Mouse (Mus musculus) urinary bladder, adult 2 months (tissue): ENCODE results near the gene Fam149a. TPM values are rescaled to one million over a fixed set of nuclear protein-coding genes. Genes with fewer than 3 reads are reported as not detected.
"Not testable (repeated sequence)": the region's sequence is repeated elsewhere in the genome, so short reads cannot be mapped to it uniquely, and the experiment has no call there.

ENCODE experiments used
- DNase-seq: peaks from one replicate; pipeline ENCODE4 v3.0.0; 2022; ENCODE audit warnings: low spot score
- polyA plus RNA-seq: library from polyadenylated mRNA; depleted of rRNA; stranded (reverse); fragments of >200 nt; gene quantifications from 2 replicates; pipeline ENCODE4 v1.2.3, GENCODE M21; 2012; rRNA removed

Gene Fam149a
- polyA plus RNA-seq, 1 experiment: 16.5 TPM

GRCm38 (mm10) chr8:45332685-45333409, 49.2 kb downstream of the Fam149a start, which contains the start of gene Cyp4v3:
Cyp4v3 (minus strand) TSS chr8:45333216.
- DNase-seq: peak; percentile 54

GRCm38 (mm10) chr8:45330856-45331255, 51.2 kb downstream of the Fam149a start:
- DNase-seq: no peak

DNA sequence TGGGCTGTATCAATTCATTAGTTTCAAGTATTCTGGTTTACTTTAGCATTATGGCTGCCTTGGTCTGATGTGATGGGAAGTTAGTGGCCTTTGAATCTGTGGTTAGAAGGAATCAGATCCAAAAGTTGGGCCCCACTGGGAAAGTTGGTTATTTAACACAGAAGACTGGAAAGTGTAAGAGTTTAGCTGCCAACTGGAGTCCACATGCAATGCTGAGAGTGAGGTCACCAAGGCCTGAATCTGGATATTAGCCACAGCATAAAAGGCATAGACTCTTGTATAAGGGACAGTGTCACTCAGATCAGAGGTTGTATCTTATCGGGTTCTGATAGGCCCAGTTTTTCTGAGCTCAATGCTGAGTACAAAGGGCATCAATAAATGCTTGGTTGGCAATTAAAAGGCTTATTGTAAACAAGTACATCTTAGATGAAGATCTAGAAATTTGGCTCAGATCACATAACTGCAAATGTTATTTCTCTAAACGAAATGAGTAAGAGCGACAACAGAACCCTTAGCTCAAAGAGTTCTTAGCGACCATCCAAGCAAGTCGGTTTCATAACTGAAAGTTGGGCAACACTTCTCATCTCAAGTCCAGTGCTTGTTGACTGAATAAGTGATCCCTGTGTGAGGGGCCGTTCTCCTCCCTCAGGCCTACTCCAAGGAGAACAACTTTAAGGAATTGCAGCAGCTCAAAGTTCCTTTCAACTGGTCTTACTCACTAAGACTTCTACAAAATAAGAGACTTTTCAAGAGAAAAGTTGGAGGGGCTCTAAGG, 52.7 kb downstream of the Fam149a start:
- DNase-seq: no peak

GRCm38 (mm10) chr8:45327076-45327475, 55.0 kb downstream of the Fam149a start:
- not testable (repeated sequence) for DNase-seq

DNA sequence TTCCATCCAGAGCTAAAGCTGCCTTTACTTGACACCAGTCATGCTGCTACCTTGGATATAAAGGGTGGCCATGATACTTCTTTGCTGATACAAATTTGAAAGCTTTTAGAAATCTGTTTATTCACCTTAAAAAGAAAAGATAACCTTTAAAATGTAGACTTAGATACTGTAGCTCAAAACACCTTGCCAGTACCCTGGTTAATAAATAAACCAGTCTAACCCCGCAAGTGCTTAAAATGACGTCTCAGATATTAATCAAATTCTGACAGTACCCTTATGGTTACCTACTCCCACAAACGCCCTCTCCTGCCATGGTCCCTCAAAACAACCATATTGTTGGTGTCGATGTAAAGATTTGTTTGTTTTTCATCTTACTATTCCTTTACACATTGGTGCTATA, 57.9 kb downstream of the Fam149a start:
- no peak for DNase-seq

GRCm38 (mm10) chr8:45321365-45321764, 60.7 kb downstream of the Fam149a start:
- DNase-seq: no peak

DNA sequence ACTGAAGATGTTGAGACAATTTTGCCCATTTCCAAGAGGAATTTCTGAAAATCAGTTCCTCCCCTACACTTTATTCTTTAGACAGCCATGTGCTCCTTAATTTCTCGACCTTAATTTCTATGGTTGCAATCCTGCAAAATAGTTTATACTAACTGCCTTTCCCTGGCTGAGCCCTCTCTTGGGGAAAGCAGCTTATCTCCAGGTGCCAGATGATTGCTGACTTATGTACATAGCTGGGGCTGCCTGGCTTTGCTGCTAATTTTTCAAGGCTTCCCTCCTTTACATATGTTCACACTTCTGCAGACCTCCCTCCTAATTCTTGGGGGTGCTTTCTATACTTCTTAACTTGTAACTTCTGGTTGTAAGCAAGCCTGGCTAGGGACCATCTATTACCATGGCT, 61.2 kb downstream of the Fam149a start:
- no peak for DNase-seq

DNA sequence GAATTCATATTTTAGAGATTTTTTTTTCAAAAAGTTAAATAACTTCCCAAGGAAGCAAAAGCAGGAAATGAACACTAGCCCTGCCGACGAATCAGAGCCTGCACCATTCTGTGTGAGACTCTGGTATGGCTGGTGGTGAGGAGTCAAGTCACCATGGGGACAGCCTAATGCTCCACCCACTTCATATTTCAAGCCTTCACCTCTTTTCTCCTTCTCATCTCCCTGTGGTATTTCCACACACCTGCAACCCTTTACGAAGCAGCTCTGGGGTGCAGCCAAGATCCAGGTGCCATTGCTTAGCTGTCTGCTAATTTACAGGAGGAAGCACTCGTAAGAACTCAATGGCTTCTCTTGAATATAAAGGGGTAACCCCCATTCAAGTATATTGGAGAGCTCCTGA, 71.1 kb downstream of the Fam149a start:
- no peak for DNase-seq

GRCm38 (mm10) chr8:45308366-45308765, 73.7 kb downstream of the Fam149a start, which contains the start of gene Gm45753:
Gm45753 (minus strand) TSS chr8:45308466.
- DNase-seq: no peak

DNA sequence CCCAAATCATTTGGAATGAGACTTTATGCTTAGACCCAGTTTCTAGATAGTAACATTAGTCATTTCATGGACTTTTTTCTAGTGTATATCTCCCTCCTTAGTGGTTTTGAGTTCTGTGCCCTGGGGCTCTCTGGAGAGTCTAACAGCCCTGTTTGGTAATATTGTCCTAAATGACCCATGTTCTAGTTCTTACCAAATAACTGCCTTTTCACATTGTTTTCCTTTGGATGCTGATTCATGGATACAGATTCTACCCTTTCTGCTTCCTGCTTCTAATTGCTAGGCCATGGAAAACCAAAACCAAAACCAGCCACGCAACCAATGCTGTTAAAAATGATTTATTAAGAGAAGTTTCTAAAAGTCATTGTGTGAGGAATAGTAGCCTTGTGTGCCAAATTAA, 76.6 kb downstream of the Fam149a start:
- no peak for DNase-seq

- no peak for DNase-seq
Observed at GRCm38 (mm10) chr8:45304354-45304753, 77.7 kb downstream of the Fam149a start.

DNA sequence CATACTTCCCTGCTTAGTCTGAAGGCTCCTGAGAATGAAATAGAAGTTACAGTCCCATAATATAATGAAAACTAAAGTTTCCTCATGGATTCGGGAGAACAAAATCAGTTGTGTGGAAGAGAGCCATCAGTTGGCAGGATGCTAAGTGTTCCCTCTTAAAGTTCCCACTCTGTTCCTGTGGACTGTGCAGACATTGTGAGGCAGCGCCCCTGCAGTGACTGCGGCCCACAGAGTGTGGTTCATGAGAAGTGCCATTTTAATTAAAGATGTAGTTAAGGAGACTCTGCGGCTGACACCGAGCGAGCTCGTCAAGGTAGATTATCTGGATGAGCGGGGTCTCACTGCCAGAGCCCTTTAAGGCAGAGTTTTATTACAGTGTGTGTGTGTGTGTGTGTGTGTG, 79.7 kb downstream of the Fam149a start:
- no peak for DNase-seq

DNA sequence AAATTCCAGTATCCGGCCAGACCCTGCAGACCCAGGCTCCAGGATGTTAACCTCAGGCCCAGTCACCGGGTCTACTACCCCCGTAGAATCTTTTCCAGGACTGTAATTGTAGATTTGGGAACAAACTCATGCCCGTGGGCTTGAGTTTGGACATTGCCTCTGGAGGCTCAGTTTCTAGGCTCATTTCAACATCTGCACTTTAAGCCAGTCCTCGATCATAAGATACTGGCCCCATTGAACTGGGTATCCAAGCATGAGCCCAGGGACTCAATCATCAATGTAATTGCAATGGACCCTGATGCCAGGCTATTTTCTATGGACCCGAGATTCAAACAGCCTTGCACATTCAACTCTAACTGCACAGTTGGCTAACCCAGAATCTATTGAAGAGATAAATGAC, 86.8 kb downstream of the Fam149a start:
- no peak for DNase-seq

- DNase-seq: no peak
Observed at GRCm38 (mm10) chr8:45294687-45295086, 87.4 kb downstream of the Fam149a start, which contains the start of gene Klkb1. Klkb1 (minus strand) TSS chr8:45294859.

DNA sequence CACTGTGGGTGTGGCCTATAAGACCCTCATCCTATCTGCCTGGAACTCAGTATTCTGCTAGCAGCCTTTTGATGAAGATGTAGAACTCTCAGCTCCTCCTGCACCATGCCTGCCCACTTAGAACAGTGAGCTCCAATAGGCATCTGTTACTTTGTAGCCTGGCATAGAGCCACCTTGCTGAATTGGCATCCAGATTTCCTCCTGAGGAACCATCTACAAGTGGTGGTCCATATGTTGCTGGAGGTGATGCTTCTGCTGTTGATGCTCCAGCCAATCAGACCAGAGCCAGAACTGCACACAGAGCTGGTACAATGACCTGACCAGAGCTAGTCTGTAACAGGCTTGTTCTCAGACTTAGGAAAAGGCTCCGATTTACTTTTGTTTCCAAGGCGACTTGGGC, 90.3 kb downstream of the Fam149a start:
- DNase-seq: no peak

Other genes with a start within 250 kb of the Fam149a start
- gene F11, start 120.3 kb downstream of the Fam149a start, polyA plus RNA-seq: not detected in 2 replicates
- 0.01 and 0.03 TPM in 2 replicates for gene Klkb1, start 87.4 kb downstream of the Fam149a start, polyA plus RNA-seq
- not detected in 2 replicates for gene Gm45753, start 73.8 kb downstream of the Fam149a start, polyA plus RNA-seq
- 10.4 and 12.3 TPM in 2 replicates for gene Cyp4v3, start 49.1 kb downstream of the Fam149a start, polyA plus RNA-seq
- 15.7 and 16.2 TPM in 2 replicates for gene Tlr3, start 28.8 kb upstream of the Fam149a start, polyA plus RNA-seq
- 110 and 127 TPM in 2 replicates for gene Sorbs2, start 125.5 kb upstream of the Fam149a start, polyA plus RNA-seq